Mouse (Mus musculus) embryonic stem cell, embryonic (primary cell): ENCODE results near the gene Miga1.

ENCODE experiments used
- CTCF ChIA-PET, 4 experiments: fragments of 300-600 bp in 2 of 4; fragments of 350-600 bp in 2 of 4; sonication (Branson Sonifier 250); formaldehyde crosslinking; loops; one replicate each; lab custom pipeline; 2022; ENCODE audit warnings: inconsistent platforms in 2 of 4; lab: Charles Lee
- POLR2A ChIA-PET, 4 experiments: fragments of 300-600 bp in 2 of 4; fragments of 350-600 bp in 2 of 4; sonication (Branson Sonifier 250); formaldehyde crosslinking; loops; one replicate each; lab custom pipeline; 2022; ENCODE audit warnings: antibody characterized with exemption in 4 of 4, inconsistent platforms in 1 of 4; lab: Charles Lee

The Miga1 gene

DNA sequence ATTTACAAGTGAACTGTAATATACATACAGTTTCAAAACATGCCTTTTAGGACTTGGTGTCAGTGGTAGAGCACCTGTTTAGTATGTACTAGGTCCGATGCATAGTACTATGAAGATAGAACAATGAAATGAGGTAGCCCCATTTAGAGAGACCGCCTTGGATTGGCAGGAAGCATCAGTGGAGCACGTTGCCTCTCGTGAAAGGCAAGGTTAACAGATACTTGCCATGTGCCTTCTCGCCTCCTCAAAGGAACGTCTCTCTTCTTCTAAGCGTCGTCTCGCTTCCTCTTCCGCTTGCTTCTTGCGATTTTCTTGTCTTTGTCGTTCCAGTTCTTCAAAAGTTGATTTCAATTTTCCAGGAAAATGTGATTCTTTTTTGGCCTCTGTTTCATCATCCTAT is 92.5 kb downstream of the Miga1 start:
- ChIA-PET POLR2A (interaction anchor here in 1 of 4 experiments (1.5 to 2.3 kb wide), 3 partner anchors 8 to 22 kb away, joined by 3 to 12 read pairs (median 6); no protein-coding TSS in a partner anchor), CTCF (no interaction called here)

DNA sequence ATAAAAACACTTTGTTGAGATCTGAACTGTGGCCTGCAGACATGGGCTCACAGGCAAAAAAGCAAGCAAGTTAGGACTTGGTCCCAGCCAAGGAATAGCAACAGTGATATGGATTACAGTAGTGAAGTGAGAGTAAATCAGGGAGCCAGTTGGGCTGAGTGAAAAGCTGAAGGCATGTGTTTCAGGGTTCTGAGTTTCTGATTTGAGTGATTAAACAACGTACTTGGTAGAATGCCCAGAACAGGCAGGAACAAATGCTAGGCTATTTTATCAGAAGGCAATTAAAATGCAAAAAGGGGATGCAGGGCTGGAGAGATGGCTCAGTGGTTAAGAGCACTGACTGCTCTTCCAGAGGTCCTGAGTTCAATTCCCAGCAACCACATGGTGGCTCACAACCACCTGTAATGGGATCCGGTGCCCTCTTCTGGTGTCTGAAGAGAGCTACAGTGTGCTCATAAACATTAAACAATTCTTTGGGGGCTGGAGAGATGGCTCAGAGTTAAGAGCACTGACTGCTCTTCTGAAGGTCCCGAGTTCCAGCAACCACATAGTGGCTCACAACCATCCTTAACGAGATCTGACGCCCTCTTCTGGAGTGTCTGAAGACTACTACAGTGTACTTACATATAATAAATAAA is 94.8 kb downstream of the Miga1 start:
- ChIA-PET POLR2A (interaction anchor here in 3 of 4 experiments (0.6 to 9.8 kb wide), 11 partner anchors 10 to 135 kb away, joined by 3 to 113 read pairs (median 4); partner anchors contain the start of gene Nexn (in 1 of the 3)), CTCF (interaction anchor here (0.7 to 1.7 kb wide), 8 partner anchors 14 to 135 kb away, joined by 3 to 8 read pairs (median 4); no protein-coding TSS in a partner anchor)

DNA sequence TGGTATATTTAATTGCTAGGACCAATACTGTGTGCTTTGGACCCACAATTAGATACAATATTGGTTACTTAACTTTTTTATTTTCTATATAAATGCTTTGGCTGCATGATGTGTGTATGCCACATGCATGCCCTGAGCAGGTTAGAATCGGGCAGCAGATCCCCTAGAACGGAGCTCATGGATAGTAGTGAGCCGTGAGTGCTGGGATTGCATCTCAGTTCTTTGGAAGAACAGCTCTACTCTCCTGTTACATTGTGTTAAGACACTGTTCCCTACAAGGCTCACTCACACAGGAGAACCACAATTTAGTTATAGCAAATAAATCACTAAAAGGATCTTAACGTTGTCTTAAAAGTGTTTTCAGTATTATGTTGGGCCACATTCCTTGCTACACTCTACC is 96.9 kb downstream of the Miga1 start:
- ChIA-PET POLR2A (interaction anchor here in 3 of 4 experiments (0.5 to 9.8 kb wide), 8 partner anchors 12 to 33 kb away, joined by 3 to 113 read pairs (median 3); no protein-coding TSS in a partner anchor), CTCF (interaction anchor here in 3 of 4 experiments (0.9 to 1.4 kb wide), 3 partner anchors 9 to 132 kb away, joined by 3 read pairs; no protein-coding TSS in a partner anchor)

DNA sequence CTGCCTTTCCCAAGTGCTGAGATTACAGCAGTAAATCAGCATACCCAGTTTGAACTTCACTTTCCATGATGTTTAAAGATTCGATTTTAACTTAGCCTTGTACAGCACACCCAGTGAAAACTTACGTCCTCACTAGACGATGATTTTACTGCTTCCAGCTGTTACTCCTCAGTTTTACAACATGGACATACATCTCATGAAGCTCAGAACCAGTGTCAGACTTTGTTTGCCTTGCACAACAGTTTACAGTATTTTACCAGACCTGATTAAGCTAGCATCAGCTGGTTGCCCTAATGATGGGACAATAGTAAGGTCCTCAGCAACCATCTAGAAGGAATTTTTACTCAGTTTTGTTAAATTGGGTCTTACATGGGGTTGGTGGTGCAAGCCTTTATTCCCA is 99.1 kb downstream of the Miga1 start:
- ChIA-PET POLR2A (interaction anchor here in 2 of 4 experiments (1.1 to 9.8 kb wide), 10 partner anchors 9 to 60 kb away, joined by 3 to 113 read pairs (median 5); partner anchors contain the start of genes Dnajb4 (in 1 of the 2) and Fubp1 (in 1 of the 2)), CTCF (no interaction called here)

DNA sequence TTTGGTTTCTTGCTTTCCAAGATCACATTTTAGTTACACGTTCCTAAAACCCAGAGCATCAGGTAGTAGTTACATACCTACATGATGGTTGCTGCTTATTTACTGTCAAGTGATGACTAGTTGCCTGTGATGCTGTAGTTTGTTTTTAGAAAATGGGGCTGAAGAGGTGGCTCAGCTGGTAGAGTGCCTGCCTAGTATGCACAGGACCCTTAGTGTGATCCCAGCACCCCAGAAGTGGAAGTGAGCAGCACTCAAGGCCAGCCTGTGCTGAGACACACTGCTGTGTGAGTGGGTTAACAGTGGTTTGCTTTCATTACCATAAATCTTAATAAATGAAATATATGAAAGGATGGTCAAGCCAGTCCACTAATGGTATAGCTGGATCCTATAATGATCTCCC is 100.6 kb downstream of the Miga1 start:
- POLR2A ChIA-PET: interaction anchor here in 3 of 4 experiments (0.7 to 9.8 kb wide), 13 partner anchors 10 to 132 kb away, joined by 3 to 113 read pairs (median 5); no protein-coding TSS in a partner anchor
- CTCF ChIA-PET: interaction anchor here in 1 of 4 experiments (3.0 kb wide), 1 partner anchor 128 kb away, joined by 13 read pairs; no protein-coding TSS in a partner anchor

DNA sequence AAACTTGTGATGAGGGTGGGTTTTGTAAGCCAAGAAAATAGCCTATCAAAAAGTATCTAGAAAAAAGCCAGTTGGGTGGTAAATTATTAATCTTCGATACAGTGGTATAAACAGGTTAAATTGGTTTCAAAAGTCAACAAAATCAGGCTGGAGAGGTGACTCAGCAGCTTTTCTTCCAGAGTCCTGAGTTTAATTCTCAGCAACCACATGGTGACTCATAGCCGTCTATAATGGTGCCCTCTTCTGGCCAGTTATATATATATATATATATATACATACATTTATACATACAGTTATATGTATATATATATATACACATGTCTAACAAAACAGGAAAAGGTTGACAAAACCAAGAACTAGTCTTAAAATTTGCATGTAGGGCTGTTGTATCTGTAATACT is 101.4 kb downstream of the Miga1 start:
- CTCF ChIA-PET: interaction anchor here in 2 of 4 experiments (0.9 to 3.0 kb wide), 2 partner anchors 128 kb away, joined by 3 to 13 read pairs; no protein-coding TSS in a partner anchor
- POLR2A ChIA-PET: interaction anchor here in 1 of 4 experiments (0.8 to 9.8 kb wide), 8 partner anchors 10 to 144 kb away, joined by 3 to 113 read pairs (median 5); no protein-coding TSS in a partner anchor

DNA sequence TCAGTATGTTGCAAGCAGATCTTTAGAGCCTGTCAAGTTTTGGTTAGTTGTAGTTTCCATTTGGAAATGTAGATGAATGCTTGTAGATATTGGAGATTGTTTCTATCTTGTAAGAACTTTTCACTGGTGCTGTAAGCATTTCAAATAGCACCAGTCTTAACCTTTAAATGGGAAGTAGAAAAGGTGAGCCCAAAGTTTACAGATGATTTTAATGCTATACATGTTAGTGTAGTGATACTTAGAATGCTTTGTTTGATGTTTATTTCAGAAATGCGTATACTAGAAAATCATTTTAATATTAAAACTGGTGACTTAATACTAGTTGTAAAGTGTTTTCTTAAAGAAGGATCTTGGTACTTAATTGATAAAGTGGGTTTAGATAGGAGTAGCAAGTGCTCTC is 104.4 kb downstream of the Miga1 start:
- CTCF ChIA-PET: no interaction called here
- POLR2A ChIA-PET: interaction anchor here in 1 of 4 experiments (1.0 kb wide), 4 partner anchors 11 to 125 kb away, joined by 3 to 4 read pairs (median 3); no protein-coding TSS in a partner anchor

DNA sequence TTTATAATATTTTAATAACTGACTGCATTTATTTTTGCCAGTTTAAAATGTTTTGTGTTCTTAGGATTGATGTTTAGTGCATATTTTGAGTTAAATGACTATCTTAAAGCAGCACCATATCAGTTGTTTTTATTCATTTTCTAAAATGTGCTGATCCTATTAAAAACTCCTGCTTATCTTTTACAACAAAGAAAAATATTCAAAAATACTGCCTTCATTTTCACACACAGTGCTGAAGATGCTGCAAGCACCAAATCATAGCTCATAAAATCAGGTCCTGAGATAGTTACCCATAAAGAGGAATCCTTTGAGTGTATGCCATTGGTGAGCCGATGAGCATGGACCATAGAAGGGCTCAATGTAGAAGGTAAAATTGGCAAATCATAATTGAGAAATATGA is 105.0 kb downstream of the Miga1 start:
- POLR2A ChIA-PET: interaction anchor here in 1 of 4 experiments (0.6 to 1.0 kb wide), 5 partner anchors 10 to 124 kb away, joined by 3 to 6 read pairs (median 3); no protein-coding TSS in a partner anchor
- CTCF ChIA-PET: no interaction called here

DNA sequence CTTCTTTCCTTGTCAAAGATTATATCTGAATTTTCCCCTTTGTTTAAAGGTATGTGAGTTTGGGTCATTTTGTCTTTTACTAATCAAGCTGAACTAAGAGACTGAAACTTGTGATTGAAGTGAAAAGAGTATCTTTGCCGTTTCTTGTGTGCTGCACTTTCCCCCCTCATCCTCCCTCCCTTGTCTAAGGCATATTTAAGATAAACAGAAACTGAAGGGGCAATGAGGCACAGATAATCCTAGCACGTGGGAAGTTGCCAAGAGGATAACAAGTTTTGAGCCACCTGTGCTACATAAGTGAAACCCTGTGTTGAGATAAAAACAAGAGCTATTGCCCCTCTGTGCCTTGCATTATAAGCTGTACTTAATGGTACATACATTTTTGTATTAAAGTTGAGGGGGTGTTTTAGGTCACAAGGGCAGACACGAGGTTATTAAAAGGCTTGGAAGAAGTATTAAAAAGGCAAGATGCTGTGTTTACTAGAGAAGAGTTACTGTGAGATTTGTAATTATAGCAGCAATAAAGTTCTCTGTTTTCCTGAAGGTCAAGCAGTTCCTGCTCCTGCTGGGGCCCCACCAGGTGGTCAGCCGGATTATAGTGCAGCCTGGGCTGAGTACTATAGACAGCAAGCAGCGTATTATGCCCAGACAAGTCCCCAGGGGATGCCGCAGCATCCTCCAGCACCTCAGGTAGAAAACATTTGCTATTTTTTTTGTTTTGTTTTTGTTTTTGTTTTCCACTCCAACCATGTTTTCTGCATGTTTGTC is 108.7 kb downstream of the Miga1 start:
- CTCF ChIA-PET: interaction anchor here in 3 of 4 experiments (0.7 to 1.5 kb wide), 5 partner anchors 9 to 130 kb away, joined by 3 to 6 read pairs (median 4); no protein-coding TSS in a partner anchor
- POLR2A ChIA-PET: interaction anchor here (0.6 to 10.6 kb wide), 25 partner anchors 9 to 1232 kb away, joined by 3 to 404 read pairs (median 4); partner anchors contain the start of genes Dnajb4 (in 2 of the 4), Fubp1 (in 2 of the 4) and Nexn (in 1 of the 4)

DNA sequence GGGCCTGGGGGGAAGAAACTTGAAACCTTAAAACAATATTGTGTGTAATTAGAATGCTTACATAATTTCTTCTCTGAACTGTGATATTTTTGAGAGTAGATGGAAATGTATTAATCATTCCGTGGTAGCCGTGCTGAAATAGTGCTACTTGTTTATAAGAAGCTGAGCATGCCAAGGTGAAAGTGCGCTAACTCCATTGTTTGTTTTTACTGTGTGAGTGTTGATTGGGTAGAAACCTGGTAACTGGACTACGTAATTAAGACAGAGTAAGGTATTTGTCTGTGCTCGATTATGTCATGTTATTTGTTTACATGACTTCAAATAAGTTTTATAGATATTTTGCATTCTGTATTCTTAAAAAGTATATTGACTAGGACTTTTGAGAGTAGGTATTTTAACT is 110.9 kb downstream of the Miga1 start:
- ChIA-PET CTCF (interaction anchor here in 1 of 4 experiments (0.6 kb wide), 1 partner anchor 32 kb away, joined by 3 read pairs; no protein-coding TSS in a partner anchor), POLR2A (interaction anchor here in 2 of 4 experiments (0.7 to 10.6 kb wide), 11 partner anchors 13 to 167 kb away, joined by 3 to 404 read pairs (median 5); partner anchors contain the start of genes Dnajb4 (in 2 of the 2) and Fubp1 (in 1 of the 2))

DNA sequence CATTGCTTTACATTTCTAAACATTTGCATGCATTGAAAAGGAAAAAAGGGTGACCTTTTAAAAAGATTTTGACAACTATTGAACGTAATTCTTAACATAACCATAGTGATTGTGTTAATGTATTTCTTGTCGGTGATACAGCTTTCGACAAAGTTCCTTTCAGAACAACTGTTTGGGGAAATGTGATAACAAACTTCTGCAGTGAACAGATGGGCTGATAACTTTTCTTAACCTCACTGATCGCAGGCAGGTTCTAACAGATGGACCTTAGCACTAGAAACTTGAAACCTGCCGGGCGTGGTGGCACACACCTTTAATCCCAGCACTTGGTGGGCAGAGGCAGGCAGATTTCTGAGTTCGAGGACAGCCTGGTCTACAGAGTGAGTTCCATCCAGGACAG is 111.4 kb downstream of the Miga1 start:
- POLR2A ChIA-PET: interaction anchor here in 2 of 4 experiments (0.6 to 10.6 kb wide), 11 partner anchors 12 to 167 kb away, joined by 3 to 404 read pairs (median 4); partner anchors contain the start of genes Dnajb4 (in 2 of the 2) and Fubp1 (in 1 of the 2)
- CTCF ChIA-PET: interaction anchor here in 1 of 4 experiments (0.5 kb wide), 1 partner anchor 49 kb away, joined by 7 read pairs; no protein-coding TSS in a partner anchor

DNA sequence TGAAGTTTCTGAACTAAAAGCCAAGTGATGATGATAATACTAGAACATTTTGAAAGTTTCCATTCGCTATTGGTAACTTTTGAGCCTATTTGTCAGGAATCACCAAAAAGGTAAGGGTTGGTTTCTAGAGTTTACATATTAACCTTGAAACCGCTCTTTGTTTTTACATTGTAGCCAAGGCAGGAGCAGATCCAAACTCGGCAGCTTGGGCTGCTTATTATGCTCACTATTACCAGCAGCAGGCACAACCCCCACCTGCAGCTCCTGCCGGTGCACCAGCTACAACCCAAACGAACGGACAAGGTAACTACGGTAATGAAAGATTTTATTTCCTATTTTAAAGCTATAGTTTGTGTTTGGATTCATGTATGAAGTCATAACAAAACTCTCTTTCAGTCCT is 114.3 kb downstream of the Miga1 start:
- CTCF ChIA-PET: interaction anchor here in 3 of 4 experiments (1.9 to 2.8 kb wide), 3 partner anchors 115 kb away, joined by 6 to 17 read pairs (median 7); no protein-coding TSS in a partner anchor
- POLR2A ChIA-PET: interaction anchor here (1.4 to 10.6 kb wide), 11 partner anchors 8 to 170 kb away, joined by 3 to 404 read pairs (median 16); partner anchors contain the start of genes Dnajb4 (in 1 of the 4) and Fubp1 (in 1 of the 4)

DNA sequence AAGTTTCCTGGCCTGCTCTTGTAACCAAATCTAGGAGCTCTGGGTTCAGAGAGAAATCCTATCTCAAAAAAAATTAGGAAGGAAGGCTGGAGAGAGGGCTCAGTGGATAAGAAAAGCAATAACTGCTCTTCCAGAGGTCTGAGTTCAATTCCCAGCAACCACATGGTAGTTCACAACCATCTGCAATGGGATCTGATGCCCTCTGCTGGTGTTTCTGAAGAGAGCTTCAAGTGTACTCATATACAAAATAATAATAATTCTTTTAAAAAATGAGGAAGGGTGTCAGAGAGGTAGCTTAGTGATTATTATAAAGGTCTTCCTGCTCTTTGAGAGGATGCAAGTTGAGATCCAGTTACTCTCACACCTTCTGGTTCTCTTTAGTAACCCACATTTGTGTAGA is 115.3 kb downstream of the Miga1 start:
- POLR2A ChIA-PET: interaction anchor here (0.6 to 10.6 kb wide), 18 partner anchors 9 to 170 kb away, joined by 3 to 404 read pairs (median 5); partner anchors contain the start of genes Dnajb4 (in 1 of the 4), Fubp1 (in 1 of the 4), Usp33 (in 1 of the 4) and Zzz3 (in 1 of the 4)

More for the DNA sequence above, 115.3 kb downstream of the Miga1 start:
- CTCF ChIA-PET: interaction anchor here in 3 of 4 experiments (0.6 to 2.8 kb wide), 5 partner anchors 10 to 114 kb away, joined by 3 to 17 read pairs (median 6); no protein-coding TSS in a partner anchor
